Mouse (Mus musculus) forebrain, embryonic 13.5 days (tissue): ENCODE data around the gene Faap100. TPM values are rescaled to one million over a fixed set of nuclear protein-coding genes. Genes with fewer than 3 reads are reported as not detected.

Source experiments
- ATAC-seq: fragments of 200-750 bp; cut with Nextera tagmentation; 2 replicates; pipeline ENCODE4 v1.8.0; 2017
- H3K27ac ChIP-seq: fragments of 300-500 bp; sonication (generic); 2 replicates; pipeline ENCODE4 v1.5.1; 2015; ENCODE audit warnings: inconsistent platforms, mild to moderate bottlenecking, moderate library complexity
- H3K27me3 ChIP-seq: fragments of 300-500 bp; sonication (generic); 2 replicates; pipeline ENCODE4 v1.6.1; 2015; ENCODE audit warnings: mild to moderate bottlenecking, inconsistent platforms
- H3K36me3 ChIP-seq: fragments of 300-500 bp; sonication (generic); 2 replicates; pipeline ENCODE4 v1.6.1; 2015; ENCODE audit warnings: mild to moderate bottlenecking, inconsistent platforms; ENCODE audit not compliant: poor library complexity, severe bottlenecking
- H3K4me1 ChIP-seq: fragments of 300-500 bp; sonication (generic); 2 replicates; pipeline ENCODE4 v1.6.1; 2015; ENCODE audit warnings: inconsistent platforms
- H3K4me2 ChIP-seq: fragments of 300-500 bp; sonication (generic); 2 replicates; pipeline ENCODE4 v1.6.1; 2015; ENCODE audit warnings: inconsistent platforms, mild to moderate bottlenecking, moderate library complexity
- H3K4me3 ChIP-seq: fragments of 300-500 bp; sonication (generic); 2 replicates; pipeline ENCODE4 v1.5.1; 2015; ENCODE audit warnings: mild to moderate bottlenecking, inconsistent platforms
- H3K9ac ChIP-seq: fragments of 300-500 bp; sonication (generic); 2 replicates; pipeline ENCODE4 v1.6.1; 2015; ENCODE audit warnings: mild to moderate bottlenecking, inconsistent platforms
- H3K9me3 ChIP-seq: fragments of 300-500 bp; sonication (generic); replicated peaks from 2 replicates; pipeline ENCODE4 v1.6.1; 2016; ENCODE audit warnings: inconsistent platforms
- WGBS: fragments of 180-500 bp; shearing (Covaris S2); methylation state at CpG from one replicate; pipeline ENCODE4 v1.1.7; 2015; 5-methylcytosine and 5-hydroxymethylcytosine counted together
- polyA plus RNA-seq: library from polyadenylated mRNA; unstranded; fragments of >200 nt; fragmentation: Nextera tagmentation; extraction: Ambion mirVana; gene quantifications from 2 replicates; pipeline ENCODE4 v1.2.1, GENCODE M21; 2015

Faap100 gene
- polyA plus RNA-seq, 1 experiment from 2014 or later: 51.0 TPM

GRCm38 (mm10) chr11:120373820-120374586, 4.6 kb downstream of the Faap100 start:
- 81% methylated on average over 23 of the region's 23 CpGs for WGBS
- no peak for ATAC-seq
- H3K4me3 ChIP-seq: no peak overlapping the region
- peaks cover 34% of the 10 kb centered on the region for H3K4me1 ChIP-seq
- peak overlapping the region; percentile 30 for H3K9ac ChIP-seq
- no peak overlapping the region for H3K27ac ChIP-seq
- no peak overlapping the region for H3K4me2 ChIP-seq
- H3K27me3 ChIP-seq: no peaks in the 10 kb centered on the region
- H3K9me3 ChIP-seq: no peaks in the 10 kb centered on the region
- peaks cover 80% of the 10 kb centered on the region for H3K36me3 ChIP-seq

GRCm38 (mm10) chr11:120373025-120373424, 5.5 kb downstream of the Faap100 start:
- Histone ChIP-seq H3K4me1 (peaks cover 29% of the 10 kb centered on the region), H3K27ac (no peak overlapping the region), H3K9ac (no peak overlapping the region), H3K4me3 (no peak overlapping the region), H3K36me3 (peaks cover 89% of the 10 kb centered on the region), H3K27me3 (no peaks in the 10 kb centered on the region), H3K4me2 (no peak overlapping the region), H3K9me3 (no peaks in the 10 kb centered on the region)
- 57% methylated on average over 13 of the region's 13 CpGs for WGBS
- ATAC-seq: no peak

GRCm38 (mm10) chr11:120369656-120370055, 8.9 kb downstream of the Faap100 start:
- Histone ChIP-seq H3K4me3 (no peak overlapping the region), H3K4me2 (peak overlapping the region; percentile 0; the same call in 1 of the 2 replicates), H3K4me1 (peaks cover 25% of the 10 kb centered on the region), H3K27me3 (no peaks in the 10 kb centered on the region), H3K36me3 (peaks cover 70% of the 10 kb centered on the region), H3K27ac (peak overlapping the region; percentile 55), H3K9me3 (no peaks in the 10 kb centered on the region), H3K9ac (peak overlapping the region; percentile 6; the same call in 1 of the 2 replicates)
- WGBS: 41% methylated on average over 8 of the region's 8 CpGs
- ATAC-seq: peak; percentile 55

- Histone ChIP-seq H3K4me2 (no peak overlapping the region), H3K9ac (no peak overlapping the region)
Measured at GRCm38 (mm10) chr11:120366443-120367027, 12.0 kb downstream of the Faap100 start.

GRCm38 (mm10) chr11:120362891-120363290, 15.7 kb downstream of the Faap100 start:
- Histone ChIP-seq H3K4me3 (no peak overlapping the region), H3K36me3 (peaks cover 3% of the 10 kb centered on the region; the same call in 1 of the 2 replicates), H3K9me3 (no peaks in the 10 kb centered on the region), H3K27ac (no peak overlapping the region), H3K4me2 (no peak overlapping the region), H3K9ac (no peak overlapping the region), H3K4me1 (peaks cover 35% of the 10 kb centered on the region), H3K27me3 (no peaks in the 10 kb centered on the region)
- WGBS: 90% methylated on average over 6 of the region's 6 CpGs
- no peak for ATAC-seq

More at GRCm38 (mm10) chr11:120366443-120367027, 12.0 kb downstream of the Faap100 start:
- Histone ChIP-seq H3K9me3 (no peaks in the 10 kb centered on the region), H3K4me1 (peaks cover 16% of the 10 kb centered on the region), H3K27me3 (no peaks in the 10 kb centered on the region), H3K4me3 (no peak overlapping the region), H3K27ac (no peak overlapping the region), H3K36me3 (peaks cover 39% of the 10 kb centered on the region)
- 33% methylated on average over 7 of the region's 7 CpGs for WGBS
- ATAC-seq: no peak

- no peak within 1 kb of the TSS; the same call in 1 of the 2 replicates for H3K27ac ChIP-seq
- ATAC-seq: no peak
- H3K4me1 ChIP-seq: peaks cover 39% of the 10 kb centered on the region
- H3K4me3 ChIP-seq: no peak within 1 kb of the TSS
- H3K27me3 ChIP-seq: no peaks in the 10 kb centered on the region
- no peak within 1 kb of the TSS for H3K4me2 ChIP-seq
- 71% methylated on average over 10 of the region's 10 CpGs for WGBS
- no peaks in the 10 kb centered on the region for H3K36me3 ChIP-seq
- no peak within 1 kb of the TSS for H3K9ac ChIP-seq
- no peaks in the 10 kb centered on the region for H3K9me3 ChIP-seq
Measured at GRCm38 (mm10) chr11:120361295-120361694, 17.3 kb downstream of the Faap100 start, which contains the start of gene Fscn2. TSS of gene Fscn2 (plus strand) at chr11:120361534.

GRCm38 (mm10) chr11:120360755-120361154, 17.8 kb downstream of the Faap100 start:
- Histone ChIP-seq H3K36me3 (no peaks in the 10 kb centered on the region), H3K4me1 (peaks cover 34% of the 10 kb centered on the region), H3K4me2 (no peak overlapping the region), H3K27me3 (no peaks in the 10 kb centered on the region), H3K4me3 (no peak overlapping the region), H3K9ac (no peak overlapping the region), H3K27ac (no peak overlapping the region), H3K9me3 (no peaks in the 10 kb centered on the region)
- WGBS: 87% methylated on average over 5 of the region's 5 CpGs
- ATAC-seq: no peak

GRCm38 (mm10) chr11:120360062-120360461, 18.5 kb downstream of the Faap100 start:
- Histone ChIP-seq H3K9ac (no peak overlapping the region), H3K9me3 (no peaks in the 10 kb centered on the region), H3K27me3 (no peaks in the 10 kb centered on the region), H3K36me3 (no peaks in the 10 kb centered on the region), H3K27ac (no peak overlapping the region), H3K4me1 (peaks cover 32% of the 10 kb centered on the region), H3K4me2 (no peak overlapping the region), H3K4me3 (no peak overlapping the region)
- 79% methylated on average over 8 of the region's 8 CpGs for WGBS
- no peak for ATAC-seq

GRCm38 (mm10) chr11:120359391-120359790, 19.2 kb downstream of the Faap100 start:
- Histone ChIP-seq H3K36me3 (no peaks in the 10 kb centered on the region), H3K9me3 (no peaks in the 10 kb centered on the region), H3K27me3 (no peaks in the 10 kb centered on the region), H3K4me2 (no peak overlapping the region), H3K9ac (no peak overlapping the region), H3K27ac (peak overlapping the region; percentile 96), H3K4me3 (no peak overlapping the region), H3K4me1 (peaks cover 32% of the 10 kb centered on the region)
- WGBS: 69% methylated on average over 6 of the region's 6 CpGs
- no peak for ATAC-seq

- 3% methylated on average over 10 of the region's 10 CpGs for WGBS
- Histone ChIP-seq H3K4me1 (peaks cover 42% of the 10 kb centered on the region), H3K36me3 (no peaks in the 10 kb centered on the region), H3K27me3 (no peaks in the 10 kb centered on the region), H3K9ac (peak overlapping the region; percentile 48), H3K27ac (peak overlapping the region; percentile 96), H3K4me2 (peak overlapping the region; percentile 52), H3K9me3 (no peaks in the 10 kb centered on the region), H3K4me3 (no peak overlapping the region)
- peak; percentile 85 for ATAC-seq
Measured at GRCm38 (mm10) chr11:120357791-120358401, 20.7 kb downstream of the Faap100 start.

GRCm38 (mm10) chr11:120356900-120357299, 21.7 kb downstream of the Faap100 start:
- H3K27ac ChIP-seq: peak overlapping the region; percentile 96; the same call in 1 of the 2 replicates

GRCm38 (mm10) chr11:120356319-120356840, 22.2 kb downstream of the Faap100 start:
- Histone ChIP-seq H3K9me3 (no peaks in the 10 kb centered on the region), H3K4me1 (peaks cover 56% of the 10 kb centered on the region), H3K27ac (no peak overlapping the region), H3K4me3 (no peak overlapping the region), H3K27me3 (no peaks in the 10 kb centered on the region), H3K9ac (no peak overlapping the region), H3K4me2 (no peak overlapping the region), H3K36me3 (no peaks in the 10 kb centered on the region)
- no peak for ATAC-seq
- WGBS: 86% methylated on average over 15 of the region's 15 CpGs

More at GRCm38 (mm10) chr11:120356900-120357299, 21.7 kb downstream of the Faap100 start:
- Histone ChIP-seq H3K9me3 (no peaks in the 10 kb centered on the region), H3K36me3 (no peaks in the 10 kb centered on the region), H3K9ac (no peak overlapping the region), H3K4me1 (peaks cover 52% of the 10 kb centered on the region), H3K27me3 (no peaks in the 10 kb centered on the region), H3K4me2 (no peak overlapping the region), H3K4me3 (no peak overlapping the region)
- WGBS: 88% methylated on average over 4 of the region's 4 CpGs
- no peak for ATAC-seq
